ENCODE assay signal across 8 mouse cellular contexts in the genomic region with DNA sequence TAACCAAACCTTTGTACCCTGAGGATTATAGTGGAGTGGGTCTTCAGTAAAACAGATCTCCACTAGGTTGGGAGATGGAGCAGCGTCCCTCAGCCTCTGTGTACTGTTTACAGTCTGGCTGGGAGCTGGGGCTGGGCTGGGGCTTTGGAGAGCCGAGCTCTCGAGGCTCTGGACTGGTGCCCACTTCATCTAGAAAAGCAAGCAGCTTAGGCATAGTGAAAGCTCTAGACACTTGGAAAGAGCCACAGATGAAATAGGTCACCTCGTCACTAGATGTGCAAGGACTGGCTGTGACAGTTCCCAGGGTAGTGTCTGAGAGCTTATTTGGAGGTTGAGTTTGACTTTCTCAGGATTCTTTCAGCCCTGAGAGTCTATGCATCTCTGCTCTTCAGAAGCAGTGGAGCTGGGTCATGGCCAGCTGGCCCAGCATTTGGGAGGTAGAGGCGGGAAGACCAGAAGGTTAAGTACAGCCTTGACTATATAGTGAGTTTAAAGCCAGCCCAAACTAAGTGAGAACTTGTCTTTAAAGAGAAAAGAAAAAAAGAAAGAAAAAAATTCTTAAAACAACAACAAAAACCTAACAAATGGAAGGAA. TPM values are rescaled to one million over a fixed set of nuclear protein-coding genes. Genes with fewer than 3 reads are reported as not detected.
DNase-seq lines count a peak whose midpoint lies in the region; ATAC-seq lines count a peak whose summit lies in the region.

No protein-coding gene starts in this region.

- no peak overlapping the region for H3K9ac ChIP-seq in embryonic facial prominence, embryonic 14.5 days (ENCODE audit: low read depth, low read length)
- no peak overlapping the region for H3K9ac ChIP-seq in midbrain, embryonic 14.5 days (replicated peaks; ENCODE audit: low read length)
- H3K9ac ChIP-seq in midbrain, embryonic 15.5 days = no peak overlapping the region

- peaks cover 9% of the 10 kb centered on the region; the same call in 1 of the 2 replicates for H3K36me3 ChIP-seq in embryonic facial prominence, embryonic 14.5 days (ENCODE audit: control insufficient read depth, insufficient read depth, low read length)
- peaks cover 8% of the 10 kb centered on the region; the same call in 1 of the 2 replicates for H3K36me3 ChIP-seq in embryonic facial prominence, embryonic 10.5 days (replicated peaks)
- H3K36me3 ChIP-seq in midbrain, embryonic 14.5 days (ENCODE audit: control insufficient read depth, insufficient read depth, low read length) = peaks cover 11% of the 10 kb centered on the region
- peaks cover 4% of the 10 kb centered on the region; the same call in 1 of the 2 replicates for H3K36me3 ChIP-seq in midbrain, embryonic 15.5 days (replicated peaks)

- no peak overlapping the region for H3K4me3 ChIP-seq in embryonic facial prominence, embryonic 14.5 days (ENCODE audit: low read depth, low read length)
- no peak overlapping the region for H3K4me3 ChIP-seq in embryonic facial prominence, embryonic 10.5 days
- no peak overlapping the region for H3K4me3 ChIP-seq in midbrain, embryonic 14.5 days (replicated peaks; ENCODE audit: low read depth, low read length)
- H3K4me3 ChIP-seq in midbrain, embryonic 15.5 days = no peak overlapping the region

- peak; percentile 55 for DNase-seq in embryonic facial prominence, embryonic 14.5 days (ENCODE audit: low spot score)
- DNase-seq in embryonic facial prominence, embryonic 10.5 days (ENCODE audit: low spot score) = no peak
- peak; percentile 34 for DNase-seq in midbrain, embryonic 14.5 days
- peak; percentile 54 for DNase-seq in gastrocnemius, postnatal 25 days
- DNase-seq in lung, postnatal 36 days = peak; percentile 84
- DNase-seq in embryo, embryonic 10.5 days (ENCODE audit: low spot score) = no peak
- DNase-seq in thymus, postnatal 25 days = no peak

- no peaks in the 10 kb centered on the region for H3K4me1 ChIP-seq in embryonic facial prominence, embryonic 14.5 days (ENCODE audit: control insufficient read depth, insufficient read depth, low read length)
- H3K4me1 ChIP-seq in embryonic facial prominence, embryonic 10.5 days = no peaks in the 10 kb centered on the region
- H3K4me1 ChIP-seq in midbrain, embryonic 14.5 days (ENCODE audit: control insufficient read depth, insufficient read depth, low read length) = no peaks in the 10 kb centered on the region
- H3K4me1 ChIP-seq in midbrain, embryonic 15.5 days = no peaks in the 10 kb centered on the region

- H3K9me3 ChIP-seq in embryonic facial prominence, embryonic 14.5 days (ENCODE audit: control insufficient read depth, low read length) = no peaks in the 10 kb centered on the region
- H3K9me3 ChIP-seq in embryonic facial prominence, embryonic 10.5 days = no peaks in the 10 kb centered on the region
- H3K9me3 ChIP-seq in midbrain, embryonic 14.5 days (ENCODE audit: control insufficient read depth, low read length) = no peaks in the 10 kb centered on the region
- no peaks in the 10 kb centered on the region for H3K9me3 ChIP-seq in midbrain, embryonic 15.5 days

- WGBS in embryonic facial prominence, embryonic 14.5 days = 62% methylated on average over 5 of the region's 5 CpGs
- 81% methylated on average over 5 of the region's 5 CpGs for WGBS in embryonic facial prominence, embryonic 10.5 days
- WGBS in midbrain, embryonic 14.5 days = 78% methylated on average over 5 of the region's 5 CpGs
- 69% methylated on average over 5 of the region's 5 CpGs for WGBS in midbrain, embryonic 15.5 days

- no peaks in the 10 kb centered on the region for H3K27me3 ChIP-seq in embryonic facial prominence, embryonic 14.5 days (replicated peaks; ENCODE audit: control insufficient read depth, insufficient read depth, low read length)
- H3K27me3 ChIP-seq in embryonic facial prominence, embryonic 10.5 days (replicated peaks; ENCODE audit: low read depth, poor library complexity, severe bottlenecking) = no peaks in the 10 kb centered on the region
- H3K27me3 ChIP-seq in midbrain, embryonic 14.5 days (ENCODE audit: control insufficient read depth, insufficient read depth, low read length) = no peaks in the 10 kb centered on the region
- H3K27me3 ChIP-seq in midbrain, embryonic 15.5 days (replicated peaks) = no peaks in the 10 kb centered on the region

- no peak overlapping the region for H3K27ac ChIP-seq in embryonic facial prominence, embryonic 14.5 days (replicated peaks; ENCODE audit: low read depth, low read length)
- H3K27ac ChIP-seq in embryonic facial prominence, embryonic 10.5 days (replicated peaks) = no peak overlapping the region
- no peak overlapping the region for H3K27ac ChIP-seq in midbrain, embryonic 14.5 days (replicated peaks; ENCODE audit: low read depth, low read length)
- H3K27ac ChIP-seq in midbrain, embryonic 15.5 days = no peak overlapping the region

- ATAC-seq in embryonic facial prominence, embryonic 14.5 days (ENCODE audit: low read depth) = peak; percentile 53; the same call in 1 of the 2 replicates
- no peak for ATAC-seq in midbrain, embryonic 14.5 days (ENCODE audit: low FRiP score, low TSS enrichment)
- no peak for ATAC-seq in midbrain, embryonic 15.5 days (replicated peaks)

- no peak overlapping the region for H3K4me2 ChIP-seq in embryonic facial prominence, embryonic 14.5 days (ENCODE audit: low read depth, low read length)
- H3K4me2 ChIP-seq in midbrain, embryonic 14.5 days (ENCODE audit: low read length) = no peak overlapping the region
- H3K4me2 ChIP-seq in midbrain, embryonic 15.5 days = no peak overlapping the region

RNA-seq across cellular contexts. Expression of a gene that starts 35.7 kb away (rescaled TPM):
- 244 and 272 TPM in 2 replicates for polyA plus RNA-seq in embryonic facial prominence, embryonic 14.5 days (2014; fragmentation: Nextera tagmentation; extraction: Ambion mirVana)
- 365 and 391 TPM in 2 replicates for polyA plus RNA-seq in embryonic facial prominence, embryonic 10.5 days (2016; fragmentation: Nextera tagmentation; extraction: Ambion mirVana)
- 217 and 234 TPM in 2 replicates for polyA plus RNA-seq in midbrain, embryonic 14.5 days (2014; fragmentation: Nextera tagmentation; extraction: Ambion mirVana)
- 190 and 192 TPM in 2 replicates for polyA plus RNA-seq in midbrain, embryonic 15.5 days (2015; fragmentation: Nextera tagmentation; extraction: Ambion mirVana)
- total RNA-seq in gastrocnemius, postnatal 25 days (2021) = 100 to 1,000 TPM; 119 to 149 TPM

RNA-seq across cellular contexts. Expression of a gene that starts 49.0 kb away (rescaled TPM):
- 12.0 and 15.7 TPM in 2 replicates for polyA plus RNA-seq in embryonic facial prominence, embryonic 14.5 days (2014; fragmentation: Nextera tagmentation; extraction: Ambion mirVana)
- polyA plus RNA-seq in embryonic facial prominence, embryonic 10.5 days (2016; fragmentation: Nextera tagmentation; extraction: Ambion mirVana) = 6.6 and 8.6 TPM in 2 replicates
- polyA plus RNA-seq in midbrain, embryonic 14.5 days (2014; fragmentation: Nextera tagmentation; extraction: Ambion mirVana) = 26.0 and 35.9 TPM in 2 replicates
- polyA plus RNA-seq in midbrain, embryonic 15.5 days (2015; fragmentation: Nextera tagmentation; extraction: Ambion mirVana) = 25.2 and 28.1 TPM in 2 replicates
- 10 to 100 TPM; 17.1 to 25.6 TPM for total RNA-seq in gastrocnemius, postnatal 25 days (2021)

Comparison
In these comparisons a context has a peak if more than half of its experiments do, and no peak if none do; other contexts are left out.
1. DNase-seq: peak in embryonic facial prominence, embryonic 14.5 days (single experiment), midbrain, embryonic 14.5 days (single experiment), gastrocnemius, postnatal 25 days (single experiment) and lung, postnatal 36 days (single experiment); none in embryonic facial prominence, embryonic 10.5 days (single experiment), embryo, embryonic 10.5 days (single experiment) and thymus, postnatal 25 days (single experiment).